Mouse (Mus musculus): Measurements from ENCODE around the gene Myo19. TPM values are rescaled to one million over a fixed set of nuclear protein-coding genes. Genes with fewer than 3 reads are reported as not detected.

The Myo19 gene
- polyA plus RNA-seq, 1 experiment from 2014 or later = 12.4 TPM

- 8% methylated on average over 9 of the region's 9 CpGs for WGBS
- Histone ChIP-seq H3K27ac (ENCODE audit: low read depth, low read length) (no peak overlapping the region), H3K4me3 (ENCODE audit: low read depth, low read length) (no peak overlapping the region), H3K9me3 (ENCODE audit: control insufficient read depth, low read length) (no peaks in the 10 kb centered on the region), H3K9ac (ENCODE audit: low read depth, low read length) (no peak overlapping the region), H3K4me2 (no peak overlapping the region), H3K36me3 (ENCODE audit: control insufficient read depth, insufficient read depth, low read length) (no peaks in the 10 kb centered on the region), H3K27me3 (replicated peaks; ENCODE audit: control insufficient read depth, insufficient read depth, low read length) (peaks cover 46% of the 10 kb centered on the region), H3K4me1 (replicated peaks; ENCODE audit: control insufficient read depth, insufficient read depth, low read length) (peaks cover 8% of the 10 kb centered on the region)
- ATAC-seq (replicated peaks; ENCODE audit: low FRiP score) (no peak), DNase-seq (ENCODE audit: low spot score) (no peak)
Measured at GRCm38 (mm10) chr11:84959701-84960181, 79.8 kb downstream of the Myo19 start.

- Histone ChIP-seq H3K27ac (ENCODE audit: low read depth, low read length) (no peak overlapping the region), H3K9ac (ENCODE audit: low read depth, low read length) (no peak overlapping the region), H3K4me3 (ENCODE audit: low read depth, low read length) (no peak overlapping the region), H3K36me3 (ENCODE audit: control insufficient read depth, insufficient read depth, low read length) (no peaks in the 10 kb centered on the region), H3K27me3 (replicated peaks; ENCODE audit: control insufficient read depth, insufficient read depth, low read length) (peaks cover 46% of the 10 kb centered on the region), H3K4me1 (replicated peaks; ENCODE audit: control insufficient read depth, insufficient read depth, low read length) (peaks cover 8% of the 10 kb centered on the region), H3K4me2 (no peak overlapping the region), H3K9me3 (ENCODE audit: control insufficient read depth, low read length) (no peaks in the 10 kb centered on the region)
- DNase-seq (ENCODE audit: low spot score) = no peak
- WGBS = 33% methylated on average over 3 of the region's 3 CpGs
- no peak for ATAC-seq (replicated peaks; ENCODE audit: low FRiP score)
Measured at GRCm38 (mm10) chr11:84960291-84960690, 80.3 kb downstream of the Myo19 start.

GRCm38 (mm10) chr11:84960780-84961179 lies 80.8 kb downstream of the Myo19 start:
- Histone ChIP-seq H3K4me1 (replicated peaks; ENCODE audit: control insufficient read depth, insufficient read depth, low read length) (peaks cover 8% of the 10 kb centered on the region), H3K27me3 (replicated peaks; ENCODE audit: control insufficient read depth, insufficient read depth, low read length) (peaks cover 46% of the 10 kb centered on the region), H3K4me3 (ENCODE audit: low read depth, low read length) (no peak overlapping the region), H3K36me3 (ENCODE audit: control insufficient read depth, insufficient read depth, low read length) (no peaks in the 10 kb centered on the region), H3K4me2 (no peak overlapping the region), H3K27ac (ENCODE audit: low read depth, low read length) (no peak overlapping the region), H3K9me3 (ENCODE audit: control insufficient read depth, low read length) (no peaks in the 10 kb centered on the region), H3K9ac (ENCODE audit: low read depth, low read length) (no peak overlapping the region)
- DNase-seq (ENCODE audit: low spot score) = no peak
- 55% methylated on average over 6 of the region's 6 CpGs for WGBS
- no peak for ATAC-seq (replicated peaks; ENCODE audit: low FRiP score)

Small RNA genes within 50 kb of the gene (microRNA-seq; reads per million reads assigned to microRNA genes)
- gene Gm23564 (ENCODE audit: borderline number of aligned reads) = not detected

Other genes with a start within 250 kb of the Myo19 start
- 19.4 and 20.5 TPM in 2 replicates for gene Mrm1, start 60.6 kb upstream of the Myo19 start, polyA plus RNA-seq (2014; fragmentation: Nextera tagmentation; extraction: Ambion mirVana)
- gene Dhrs11, start 51.2 kb upstream of the Myo19 start, polyA plus RNA-seq (2014; fragmentation: Nextera tagmentation; extraction: Ambion mirVana) = 115 and 119 TPM in 2 replicates
- 78.0 and 80.2 TPM in 2 replicates for gene Ggnbp2, start 9.3 kb upstream of the Myo19 start, polyA plus RNA-seq (2014; fragmentation: Nextera tagmentation; extraction: Ambion mirVana)
- 4.4 and 5.0 TPM in 2 replicates for gene Pigw, start 137 bp downstream of the Myo19 start, polyA plus RNA-seq (2014; fragmentation: Nextera tagmentation; extraction: Ambion mirVana)
- 85.8 and 91.9 TPM in 2 replicates for gene Znhit3, start 36.2 kb downstream of the Myo19 start, polyA plus RNA-seq (2014; fragmentation: Nextera tagmentation; extraction: Ambion mirVana)
- gene Car4, start 77.6 kb downstream of the Myo19 start, polyA plus RNA-seq (2014; fragmentation: Nextera tagmentation; extraction: Ambion mirVana) = 13.0 and 14.2 TPM in 2 replicates

Data from liver, embryonic 11.5 days (tissue).